Mouse (Mus musculus) midbrain, embryonic 16.5 days (tissue): ENCODE measurements around the gene AI854703. TPM values are rescaled to one million over a fixed set of nuclear protein-coding genes. Genes with fewer than 3 reads are reported as not detected.

Experiments used
- ATAC-seq: fragments of 200-750 bp; cut with Nextera tagmentation; 2 replicates; pipeline ENCODE4 v1.8.0; 2017; ENCODE audit warnings: moderate TSS enrichment
- H3K27ac ChIP-seq: fragments of 300-500 bp; sonication (generic); 2 replicates; pipeline ENCODE4 v1.5.1; 2014; ENCODE audit warnings: mild to moderate bottlenecking, low read length, mixed read lengths
- H3K27me3 ChIP-seq: fragments of 300-500 bp; sonication (generic); 2 replicates; pipeline ENCODE4 v1.6.1; 2014; ENCODE audit warnings: low read depth, low read length, mixed read lengths; ENCODE audit not compliant: control insufficient read depth, insufficient read depth
- H3K36me3 ChIP-seq: fragments of 300-500 bp; sonication (generic); 2 replicates; pipeline ENCODE4 v1.6.1; 2014; ENCODE audit warnings: mild to moderate bottlenecking, low read length, moderate library complexity, mixed read lengths; ENCODE audit not compliant: control insufficient read depth, insufficient read depth
- H3K4me1 ChIP-seq: fragments of 300-500 bp; sonication (generic); 2 replicates; pipeline ENCODE4 v1.6.1; 2014; ENCODE audit warnings: mild to moderate bottlenecking, low read length, mixed read lengths; ENCODE audit not compliant: control insufficient read depth, insufficient read depth
- H3K4me2 ChIP-seq: fragments of 300-500 bp; sonication (generic); 2 replicates; pipeline ENCODE4 v1.6.1; 2014; ENCODE audit warnings: mild to moderate bottlenecking, low read length, mixed read lengths
- H3K4me3 ChIP-seq: fragments of 300-500 bp; sonication (generic); 2 replicates; pipeline ENCODE4 v1.5.1; 2014; ENCODE audit warnings: low read depth, mild to moderate bottlenecking, low read length, moderate library complexity, mixed read lengths
- H3K9ac ChIP-seq: fragments of 300-500 bp; sonication (generic); 2 replicates; pipeline ENCODE4 v1.6.1; 2014; ENCODE audit warnings: low read depth, low read length, mixed read lengths
- H3K9me3 ChIP-seq: fragments of 300-500 bp; sonication (generic); replicated peaks from 2 replicates; pipeline ENCODE4 v1.6.1; 2014; ENCODE audit warnings: mild to moderate bottlenecking, low read length, mixed read lengths; ENCODE audit not compliant: control insufficient read depth, poor library complexity, severe bottlenecking
- WGBS: fragments of 180-500 bp; shearing (Covaris S2); extraction: QIAGEN DNeasy Blood & Tissue Kit; methylation state at CpG from one replicate; pipeline ENCODE4 v1.1.7; 2014; 5-methylcytosine and 5-hydroxymethylcytosine counted together
- polyA plus RNA-seq: library from polyadenylated mRNA; unstranded; fragments of >200 nt; fragmentation: Nextera tagmentation; extraction: Ambion mirVana; gene quantifications from 2 replicates; pipeline ENCODE4 v1.2.1, GENCODE M21; 2015

The AI854703 gene
- polyA plus RNA-seq: 24.9 and 27.4 TPM in 2 replicates

- Histone ChIP-seq H3K27ac (no peak within 1 kb of the TSS), H3K4me3 (peak within 1 kb of the TSS; percentile 51), H3K4me2 (peak within 1 kb of the TSS; percentile 82), H3K36me3 (no peaks in the 10 kb centered on the region), H3K9me3 (no peaks in the 10 kb centered on the region), H3K4me1 (peaks cover 17% of the 10 kb centered on the region), H3K9ac (peak within 1 kb of the TSS; percentile 74), H3K27me3 (peaks cover 5% of the 10 kb centered on the region)
- WGBS: 22% methylated on average over 8 of the region's 8 CpGs
- ATAC-seq: no peak
Measured at GRCm38 (mm10) chr6:48626464-48626863, at the start of gene AI854703. Gene AI854703 (plus strand): TSS chr6:48626764.

DNA sequence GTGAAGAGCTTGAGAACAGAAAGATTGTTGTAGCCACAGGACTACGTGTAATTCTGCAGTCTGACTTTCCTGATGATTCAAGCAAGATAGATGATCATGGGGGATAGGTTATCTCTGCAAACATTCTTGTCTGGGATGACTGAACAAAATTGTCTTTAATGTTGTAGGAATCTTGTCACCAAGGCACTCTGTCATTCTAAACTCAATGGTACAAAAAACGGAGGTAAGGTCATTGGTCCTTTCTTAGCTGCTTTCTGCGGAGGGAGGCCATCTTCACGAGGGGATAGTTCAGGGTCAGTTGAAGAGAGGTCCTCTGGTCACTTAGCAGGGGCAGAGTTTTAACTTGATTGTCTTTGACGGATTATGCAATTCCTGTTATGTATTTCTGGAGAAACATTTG is 47.8 kb upstream of the AI854703 start:
- Histone ChIP-seq H3K9me3 (no peaks in the 10 kb centered on the region), H3K4me2 (no peak overlapping the region), H3K36me3 (no peaks in the 10 kb centered on the region), H3K4me3 (no peak overlapping the region), H3K4me1 (no peaks in the 10 kb centered on the region), H3K9ac (no peak overlapping the region), H3K27ac (no peak overlapping the region), H3K27me3 (no peaks in the 10 kb centered on the region)
- WGBS: 72% methylated on average over 5 of the region's 5 CpGs
- no peak for ATAC-seq

GRCm38 (mm10) chr6:48579215-48579648 is 47.3 kb upstream of the AI854703 start:
- Histone ChIP-seq H3K27me3 (no peaks in the 10 kb centered on the region), H3K4me2 (no peak overlapping the region), H3K9ac (no peak overlapping the region), H3K4me3 (no peak overlapping the region), H3K4me1 (no peaks in the 10 kb centered on the region), H3K36me3 (no peaks in the 10 kb centered on the region), H3K9me3 (no peaks in the 10 kb centered on the region), H3K27ac (no peak overlapping the region)
- ATAC-seq: no peak
- WGBS: 45% methylated on average over 5 of the region's 5 CpGs

- Histone ChIP-seq H3K36me3 (no peaks in the 10 kb centered on the region), H3K9ac (no peak overlapping the region), H3K4me3 (no peak overlapping the region), H3K4me1 (no peaks in the 10 kb centered on the region), H3K9me3 (no peaks in the 10 kb centered on the region), H3K27ac (no peak overlapping the region), H3K4me2 (no peak overlapping the region), H3K27me3 (no peaks in the 10 kb centered on the region)
- 8% methylated on average over 3 of the region's 3 CpGs for WGBS
- no peak for ATAC-seq
Measured at GRCm38 (mm10) chr6:48581257-48581656, 45.3 kb upstream of the AI854703 start.

DNA sequence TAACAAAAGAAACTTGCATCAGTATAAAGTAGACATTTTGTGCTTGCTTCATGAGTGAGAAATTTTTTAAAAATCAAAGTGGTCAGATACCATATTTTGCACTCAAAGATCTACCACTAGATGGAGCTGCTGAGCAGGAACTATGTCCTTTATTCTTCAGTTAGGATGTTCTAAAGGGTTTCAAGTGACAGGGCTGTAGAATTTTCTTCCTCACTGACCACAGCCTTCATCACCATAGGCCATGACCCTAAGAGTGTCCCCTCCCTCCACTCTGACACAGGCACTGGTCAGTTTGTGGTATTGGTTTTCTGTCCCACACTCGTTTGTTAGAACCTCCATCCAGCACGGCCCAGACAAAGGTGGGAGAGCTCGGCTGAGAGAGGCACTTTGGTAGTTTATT is 44.5 kb upstream of the AI854703 start:
- Histone ChIP-seq H3K9ac (no peak overlapping the region), H3K27me3 (no peaks in the 10 kb centered on the region), H3K4me3 (no peak overlapping the region), H3K4me1 (no peaks in the 10 kb centered on the region), H3K9me3 (no peaks in the 10 kb centered on the region), H3K4me2 (no peak overlapping the region), H3K27ac (no peak overlapping the region), H3K36me3 (no peaks in the 10 kb centered on the region)
- peak; percentile 32; the same call in 1 of the 2 replicates for ATAC-seq
- WGBS: 70% methylated on average over 3 of the region's 3 CpGs

DNA sequence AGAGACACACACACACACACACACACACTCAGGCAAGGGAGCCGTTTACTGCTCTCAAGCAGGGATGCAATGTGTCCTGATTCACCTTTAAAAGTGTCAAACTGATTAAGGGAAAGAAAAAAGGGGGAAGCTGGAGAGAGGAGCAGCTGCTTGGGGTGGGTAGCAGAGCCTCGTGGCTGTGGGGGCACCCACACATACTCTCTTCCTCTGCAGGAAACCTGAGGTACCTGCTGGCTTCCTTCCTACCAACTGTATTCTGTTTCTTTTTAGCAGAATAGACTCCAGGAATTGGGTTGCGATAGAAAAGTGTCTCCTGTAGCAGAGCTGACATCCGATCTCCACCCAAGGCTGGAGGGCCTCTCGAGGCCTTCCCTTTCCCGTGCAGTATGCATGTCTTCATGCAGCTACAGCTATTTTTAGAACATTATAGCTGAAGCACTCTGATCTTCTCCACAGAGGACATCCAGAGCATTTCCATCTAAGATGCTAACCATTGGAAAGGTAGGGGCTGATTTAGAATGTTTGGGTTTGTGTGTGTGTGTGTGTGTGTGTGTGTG is 37.3 kb upstream of the AI854703 start, which contains the start of gene Gm45021:
Gene Gm45021 (plus strand): TSS at position 417 of the 557 bp plus-strand sequence.
- H3K36me3 ChIP-seq: no peaks in the 10 kb centered on the region
- no peak within 1 kb of the TSS for H3K9ac ChIP-seq
- no peak within 1 kb of the TSS for H3K27ac ChIP-seq
- H3K4me3 ChIP-seq: no peak within 1 kb of the TSS
- H3K9me3 ChIP-seq: no peaks in the 10 kb centered on the region
- ATAC-seq: no peak
- no peaks in the 10 kb centered on the region for H3K27me3 ChIP-seq
- WGBS: 72% methylated on average over 6 of the region's 6 CpGs
- peaks cover 5% of the 10 kb centered on the region for H3K4me1 ChIP-seq
- no peak within 1 kb of the TSS for H3K4me2 ChIP-seq

DNA sequence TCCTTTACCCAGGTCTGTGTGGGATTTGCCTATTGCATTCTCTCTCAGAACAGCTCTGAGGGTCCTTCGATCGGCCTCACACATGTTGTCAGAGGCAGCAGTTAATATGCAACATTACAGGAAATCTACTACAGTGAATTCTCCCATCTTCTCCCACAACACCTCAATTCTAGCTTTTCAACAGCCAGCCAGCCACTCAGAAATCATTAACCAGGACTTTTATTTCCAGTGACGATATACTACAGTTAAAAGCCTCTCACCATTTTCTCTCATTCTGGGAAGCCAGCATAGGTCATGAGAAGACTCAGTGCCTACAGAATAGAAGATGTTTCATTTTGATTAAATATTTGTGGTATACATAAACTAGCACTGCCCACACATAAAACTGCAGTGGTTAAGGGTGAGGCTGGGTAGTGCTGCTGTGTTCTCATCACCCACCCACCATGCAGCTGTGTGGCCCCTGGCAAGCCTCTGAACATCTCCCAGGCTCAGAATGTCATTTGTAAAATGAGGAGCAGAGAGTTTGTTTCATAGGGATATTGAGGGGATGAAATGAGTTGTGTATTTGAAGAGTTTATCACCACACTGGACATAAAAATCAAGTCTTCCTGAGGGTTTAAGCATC is 35.2 kb upstream of the AI854703 start:
- WGBS: 95% methylated on average over 3 of the region's 3 CpGs
- Histone ChIP-seq H3K4me2 (no peak overlapping the region), H3K27me3 (no peaks in the 10 kb centered on the region), H3K9ac (no peak overlapping the region), H3K27ac (no peak overlapping the region), H3K4me1 (peaks cover 16% of the 10 kb centered on the region), H3K36me3 (peaks cover 7% of the 10 kb centered on the region), H3K9me3 (0 out of 2 replicates have a peak, but pooled peaks cover 4% of the 10 kb centered on the region), H3K4me3 (no peak overlapping the region)
- ATAC-seq: no peak

- 89% methylated on average over 6 of the region's 6 CpGs for WGBS
- H3K9me3 ChIP-seq: peaks cover 10% of the 10 kb centered on the region; the same call in 1 of the 2 replicates
- no peak overlapping the region for H3K4me3 ChIP-seq
- ATAC-seq: no peak
- H3K4me1 ChIP-seq: peaks cover 16% of the 10 kb centered on the region
- peaks cover 13% of the 10 kb centered on the region for H3K36me3 ChIP-seq
- H3K9ac ChIP-seq: no peak overlapping the region
- no peak overlapping the region for H3K4me2 ChIP-seq
- no peaks in the 10 kb centered on the region for H3K27me3 ChIP-seq
- H3K27ac ChIP-seq: no peak overlapping the region
Measured at GRCm38 (mm10) chr6:48591871-48592270, 34.7 kb upstream of the AI854703 start.
